ENCODE assay signal across 8 mouse cellular contexts in the genomic region with DNA sequence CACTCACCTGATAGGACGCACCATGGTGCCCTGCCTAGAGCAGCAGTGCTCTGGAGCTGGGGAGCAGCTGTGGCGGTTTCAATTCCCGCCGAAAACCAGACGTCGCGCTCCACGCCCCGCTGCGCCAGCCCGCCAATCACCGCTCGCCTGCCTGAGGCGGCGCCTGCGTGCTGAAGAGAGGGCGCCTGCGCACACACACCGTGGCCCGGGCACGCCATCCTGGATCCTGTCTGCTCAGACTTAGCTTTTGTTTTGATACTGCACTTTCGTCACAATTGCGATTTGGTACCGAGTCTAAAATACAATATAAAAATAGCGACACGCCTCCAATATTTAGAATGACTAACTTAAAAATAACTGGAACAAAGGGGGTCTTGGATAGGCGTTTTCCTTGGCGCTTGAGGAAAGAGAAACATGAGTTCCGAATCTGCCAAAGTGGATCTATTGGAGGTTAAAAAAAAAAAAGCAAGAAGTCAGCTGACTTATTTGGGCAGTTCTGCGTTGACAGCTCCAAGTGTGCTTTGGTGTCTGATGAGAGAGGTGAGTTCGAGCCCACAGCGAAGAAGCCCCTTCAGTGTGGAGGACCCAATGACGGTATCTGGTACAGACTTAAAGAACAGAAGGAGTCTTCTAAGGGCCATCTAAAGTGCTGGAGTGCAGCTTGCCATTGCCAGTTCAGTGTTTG. TPM values are rescaled to one million over a fixed set of nuclear protein-coding genes. Genes with fewer than 3 reads are reported as not detected.
DNase-seq lines count a peak whose midpoint lies in the region; ATAC-seq lines count a peak whose summit lies in the region.

A gene (minus strand): TSS at position 101 of the 685 bp plus-strand sequence.
A gene (plus strand): TSS at position 476 of the 685 bp plus-strand sequence.

- peak; percentile 94 for ATAC-seq in erythroblast, adult 5-6 weeks (replicated peaks; ENCODE audit: low FRiP score, poor library complexity, severe bottlenecking)
- peak; percentile 99 for ATAC-seq in kidney, embryonic 15.5 days (replicated peaks; ENCODE audit: low FRiP score)
- peak; percentile 75 for ATAC-seq in monocyte, adult 5-6 weeks (replicated peaks; ENCODE audit: insufficient number of reproducible peaks, low FRiP score, low TSS enrichment, poor library complexity, severe bottlenecking)

- peak within 1 kb of the TSS; percentile 88 for H3K27ac ChIP-seq in heart, embryonic 10.5 days
- peak within 1 kb of the TSS; percentile 63 for H3K27ac ChIP-seq in kidney, embryonic 15.5 days

- H3K4me2 ChIP-seq in kidney, embryonic 15.5 days = peak within 1 kb of the TSS; percentile 87

- H3K36me3 ChIP-seq in heart, embryonic 10.5 days = peaks cover 16% of the 10 kb centered on the region; the same call in 1 of the 2 replicates
- H3K36me3 ChIP-seq in kidney, embryonic 15.5 days = peaks cover 21% of the 10 kb centered on the region

- peak within 1 kb of the TSS; percentile 82 for H3K4me3 ChIP-seq in heart, embryonic 10.5 days
- peak within 1 kb of the TSS; percentile 85 for H3K4me3 ChIP-seq in kidney, embryonic 15.5 days (replicated peaks)

- WGBS in heart, embryonic 10.5 days = under 1% methylated on average over 33 of the region's 33 CpGs
- WGBS in kidney, embryonic 15.5 days = under 1% methylated on average over 33 of the region's 33 CpGs

- H3K9me3 ChIP-seq in heart, embryonic 10.5 days = no peaks in the 10 kb centered on the region
- no peaks in the 10 kb centered on the region for H3K9me3 ChIP-seq in kidney, embryonic 15.5 days (replicated peaks)

- peak; percentile 93 to 94 for DNase-seq in B cell, adult 2 months
- peak; percentile 98 for DNase-seq in brain, adult 2 months (ENCODE audit: low read depth, low spot score)
- DNase-seq in heart, embryonic 10.5 days (ENCODE audit: low spot score) = peak; percentile 96
- peak; percentile 96 for DNase-seq in liver
- peak; percentile 95 to 97 for DNase-seq in spleen, postnatal 4 days (ENCODE audit: low spot score in 2 of 2)

- no peaks in the 10 kb centered on the region for H3K27me3 ChIP-seq in heart, embryonic 10.5 days (ENCODE audit: insufficient read depth, poor library complexity, severe bottlenecking)
- no peaks in the 10 kb centered on the region for H3K27me3 ChIP-seq in kidney, embryonic 15.5 days

- peaks cover 20% of the 10 kb centered on the region for H3K4me1 ChIP-seq in heart, embryonic 10.5 days
- peaks cover 31% of the 10 kb centered on the region for H3K4me1 ChIP-seq in kidney, embryonic 15.5 days

- H3K9ac ChIP-seq in kidney, embryonic 15.5 days = peak within 1 kb of the TSS; percentile 74

RNA-seq across cellular contexts. Expression of the first gene that starts in this region (rescaled TPM):
- total RNA-seq in erythroblast, adult 5-6 weeks (2015; ENCODE audit: low replicate concordance) = 18.0 and 20.4 TPM in 2 replicates
- total RNA-seq in erythroblast, adult 5-6 weeks (2017; ENCODE audit: low replicate concordance) = 85.9 and 165 TPM in 2 replicates
- polyA plus RNA-seq in heart, embryonic 10.5 days (2016; fragmentation: Nextera tagmentation; extraction: Ambion mirVana) = 42.4 and 53.0 TPM in 2 replicates
- polyA plus RNA-seq in kidney, embryonic 15.5 days (2015; fragmentation: Nextera tagmentation; extraction: Ambion mirVana) = 58.2 and 61.5 TPM in 2 replicates
- total RNA-seq in monocyte, adult 5-6 weeks (2017) = 1.9 to 2.0 TPM (median 1.9 TPM) in 3 replicates

RNA-seq across cellular contexts. Expression of the second gene that starts in this region (rescaled TPM):
- total RNA-seq in erythroblast, adult 5-6 weeks (2015; ENCODE audit: low replicate concordance) = 17.1 and 27.9 TPM in 2 replicates
- total RNA-seq in erythroblast, adult 5-6 weeks (2017; ENCODE audit: low replicate concordance) = 22.6 and 29.5 TPM in 2 replicates
- 12.7 and 12.9 TPM in 2 replicates for polyA plus RNA-seq in heart, embryonic 10.5 days (2016; fragmentation: Nextera tagmentation; extraction: Ambion mirVana)
- 17.2 and 18.0 TPM in 2 replicates for polyA plus RNA-seq in kidney, embryonic 15.5 days (2015; fragmentation: Nextera tagmentation; extraction: Ambion mirVana)
- 37.2 to 50.2 TPM (median 48.4 TPM) in 3 replicates for total RNA-seq in monocyte, adult 5-6 weeks (2017)

Comparison
In these comparisons a context has a peak if more than half of its experiments do, and no peak if none do; other contexts are left out.
1. Peak in every context shown above with its lines: DNase-seq, ATAC-seq, H3K4me3 ChIP-seq and H3K27ac ChIP-seq.